Mouse (Mus musculus) stomach, postnatal 0 days (tissue): Measurements from ENCODE around the gene Rbms3. TPM values are rescaled to one million over a fixed set of nuclear protein-coding genes. Genes with fewer than 3 reads are reported as not detected.

ENCODE experiments used
- ATAC-seq: fragments of 200-750 bp; cut with Nextera tagmentation; 2 replicates; pipeline ENCODE4 v1.8.0; 2017; ENCODE audit not compliant: low FRiP score, low TSS enrichment
- DNase-seq: peaks from one replicate; pipeline ENCODE4 v3.0.0-alpha.2; 2016; ENCODE audit warnings: low spot score
- H3K27ac ChIP-seq: fragments of 300-500 bp; sonication (generic); replicated peaks from 2 replicates; pipeline ENCODE4 v1.5.1; 2014; ENCODE audit warnings: mild to moderate bottlenecking, control low read depth
- H3K27me3 ChIP-seq: fragments of 300-500 bp; sonication (generic); 2 replicates; pipeline ENCODE4 v1.6.1; 2014; ENCODE audit warnings: low read length; ENCODE audit not compliant: control insufficient read depth, insufficient read depth
- H3K36me3 ChIP-seq: fragments of 300-500 bp; sonication (generic); 2 replicates; pipeline ENCODE4 v1.6.1; 2014; ENCODE audit warnings: low read length, mixed read lengths; ENCODE audit not compliant: control insufficient read depth, insufficient read depth
- H3K4me1 ChIP-seq: fragments of 300-500 bp; sonication (generic); replicated peaks from 2 replicates; pipeline ENCODE4 v1.6.1; 2014; ENCODE audit warnings: antibody characterized with exemption; ENCODE audit not compliant: control insufficient read depth, insufficient read depth
- H3K4me2 ChIP-seq: fragments of 300-500 bp; sonication (generic); replicated peaks from 2 replicates; pipeline ENCODE4 v1.6.1; 2014; ENCODE audit warnings: low read depth, mild to moderate bottlenecking, control low read depth, moderate library complexity
- H3K4me3 ChIP-seq: fragments of 300-500 bp; sonication (generic); 2 replicates; pipeline ENCODE4 v1.5.1; 2014; ENCODE audit warnings: low read depth, low read length, control low read depth
- H3K9ac ChIP-seq: fragments of 300-500 bp; sonication (generic); 2 replicates; pipeline ENCODE4 v1.6.1; 2014; ENCODE audit warnings: mild to moderate bottlenecking, low read length, control low read depth, mixed read lengths
- H3K9me3 ChIP-seq: fragments of 300-500 bp; sonication (generic); 2 replicates; pipeline ENCODE4 v1.6.1; 2016; ENCODE audit warnings: low read length; ENCODE audit not compliant: control insufficient read depth
- CTCF ChIP-seq: IDR thresholded peaks from 2 replicates; pipeline ENCODE4 v1.5.1; 2016; ENCODE audit warnings: antibody characterized with exemption, low read depth, mild to moderate bottlenecking, moderate library complexity
- EP300 ChIP-seq: optimal IDR thresholded peaks from 2 replicates; pipeline ENCODE3; 2016; ENCODE audit warnings: antibody characterized with exemption
- WGBS: fragments of 180-500 bp; shearing (Covaris S2); extraction: QIAGEN DNeasy Blood & Tissue Kit; methylation state at CpG from one replicate; pipeline ENCODE4 v1.1.7; 2014; 5-methylcytosine and 5-hydroxymethylcytosine counted together
- polyA plus RNA-seq: library from polyadenylated mRNA; unstranded; fragments of >200 nt; fragmentation: Nextera tagmentation; extraction: Ambion mirVana; gene quantifications from 2 replicates; pipeline ENCODE4 v1.2.1, GENCODE M21; 2015

Gene Rbms3
- polyA plus RNA-seq, 1 experiment from 2014 or later = 20.9 TPM

DNA sequence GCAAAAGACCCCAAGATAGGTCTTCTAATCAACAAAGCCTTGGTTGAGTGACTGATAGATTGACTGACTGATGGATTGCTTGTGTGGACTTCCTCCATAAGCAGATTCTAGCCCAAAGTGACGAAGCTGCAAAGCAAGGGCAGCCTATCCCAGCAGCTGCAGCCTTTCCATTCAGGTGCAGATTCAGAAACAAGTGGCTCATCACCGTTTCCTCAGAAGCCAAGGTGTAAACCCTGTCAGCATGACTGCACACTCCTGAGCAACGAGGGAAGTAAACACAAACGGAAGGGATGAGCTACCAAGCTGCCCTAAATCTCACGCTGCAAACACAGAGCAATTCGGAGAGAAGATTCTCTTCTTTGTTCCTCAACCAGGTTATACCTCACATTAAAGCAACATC is 639.4 kb downstream of the Rbms3 start:
- Histone ChIP-seq H3K4me2 (no peak overlapping the region), H3K4me3 (no peak overlapping the region), H3K36me3 (no peaks in the 10 kb centered on the region), H3K9ac (no peak overlapping the region), H3K9me3 (no peaks in the 10 kb centered on the region), H3K27me3 (no peaks in the 10 kb centered on the region), H3K4me1 (no peaks in the 10 kb centered on the region), H3K27ac (no peak overlapping the region)
- TF ChIP-seq CTCF (no peak), EP300 (no peak)
- ATAC-seq (no peak), DNase-seq (no peak)
- WGBS = 78% methylated on average over 6 of the region's 6 CpGs

DNA sequence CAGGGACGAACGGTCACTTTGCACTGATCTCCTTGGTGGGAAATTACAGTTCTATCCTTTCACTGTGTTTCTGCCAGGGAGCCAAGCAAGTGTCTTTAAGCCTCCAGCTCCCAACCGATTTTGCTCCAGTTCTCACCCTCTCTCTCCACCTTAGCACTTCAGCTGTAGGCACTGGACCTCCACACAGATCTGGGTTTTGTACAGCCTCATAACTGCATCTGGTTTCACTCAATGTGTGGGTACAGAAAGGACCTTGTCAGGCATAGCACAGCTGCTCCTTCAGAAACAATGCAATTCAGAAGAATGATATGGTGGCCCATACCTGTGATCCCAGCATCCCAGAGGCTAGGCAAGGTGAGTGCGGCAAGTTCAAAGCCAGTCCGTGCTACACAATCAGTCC is 648.9 kb downstream of the Rbms3 start:
- Histone ChIP-seq H3K9ac (no peak overlapping the region), H3K4me3 (no peak overlapping the region), H3K4me1 (no peaks in the 10 kb centered on the region), H3K9me3 (no peaks in the 10 kb centered on the region), H3K27me3 (no peaks in the 10 kb centered on the region), H3K4me2 (no peak overlapping the region), H3K36me3 (no peaks in the 10 kb centered on the region), H3K27ac (no peak overlapping the region)
- TF ChIP-seq CTCF (no peak), EP300 (no peak)
- no peak for DNase-seq
- WGBS = 54% methylated on average over 5 of the region's 5 CpGs
- ATAC-seq = no peak

DNA sequence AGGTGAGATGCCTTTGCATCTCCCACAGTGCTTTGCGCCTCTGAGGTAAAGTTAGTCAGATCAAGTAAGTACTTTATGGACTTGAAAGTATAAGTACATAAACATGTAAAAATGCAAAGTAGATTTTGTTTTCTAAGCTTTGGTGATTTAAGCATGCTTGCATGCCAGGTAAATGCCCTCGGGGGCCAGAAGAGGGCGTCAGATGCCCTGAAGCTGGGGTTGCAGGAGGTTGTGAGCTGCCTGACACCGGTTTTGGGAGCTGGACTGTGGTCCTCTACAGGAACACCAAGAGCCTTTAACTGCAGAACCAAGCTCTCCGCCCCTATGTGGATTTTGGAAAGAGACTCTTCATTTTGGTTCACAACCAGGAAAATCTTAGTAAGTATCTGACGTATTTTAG is 652.3 kb downstream of the Rbms3 start:
- H3K4me3 ChIP-seq = no peak overlapping the region
- H3K9me3 ChIP-seq = no peaks in the 10 kb centered on the region
- no peaks in the 10 kb centered on the region for H3K36me3 ChIP-seq
- no peaks in the 10 kb centered on the region for H3K4me1 ChIP-seq
- ATAC-seq = no peak
- no peak overlapping the region for H3K27ac ChIP-seq
- no peak for DNase-seq
- no peak overlapping the region for H3K4me2 ChIP-seq
- H3K27me3 ChIP-seq = no peaks in the 10 kb centered on the region
- TF ChIP-seq CTCF (peak; percentile 31; the same call in 1 of the 2 replicates), EP300 (no peak)
- H3K9ac ChIP-seq = no peak overlapping the region
- WGBS = 83% methylated on average over 6 of the region's 6 CpGs

DNA sequence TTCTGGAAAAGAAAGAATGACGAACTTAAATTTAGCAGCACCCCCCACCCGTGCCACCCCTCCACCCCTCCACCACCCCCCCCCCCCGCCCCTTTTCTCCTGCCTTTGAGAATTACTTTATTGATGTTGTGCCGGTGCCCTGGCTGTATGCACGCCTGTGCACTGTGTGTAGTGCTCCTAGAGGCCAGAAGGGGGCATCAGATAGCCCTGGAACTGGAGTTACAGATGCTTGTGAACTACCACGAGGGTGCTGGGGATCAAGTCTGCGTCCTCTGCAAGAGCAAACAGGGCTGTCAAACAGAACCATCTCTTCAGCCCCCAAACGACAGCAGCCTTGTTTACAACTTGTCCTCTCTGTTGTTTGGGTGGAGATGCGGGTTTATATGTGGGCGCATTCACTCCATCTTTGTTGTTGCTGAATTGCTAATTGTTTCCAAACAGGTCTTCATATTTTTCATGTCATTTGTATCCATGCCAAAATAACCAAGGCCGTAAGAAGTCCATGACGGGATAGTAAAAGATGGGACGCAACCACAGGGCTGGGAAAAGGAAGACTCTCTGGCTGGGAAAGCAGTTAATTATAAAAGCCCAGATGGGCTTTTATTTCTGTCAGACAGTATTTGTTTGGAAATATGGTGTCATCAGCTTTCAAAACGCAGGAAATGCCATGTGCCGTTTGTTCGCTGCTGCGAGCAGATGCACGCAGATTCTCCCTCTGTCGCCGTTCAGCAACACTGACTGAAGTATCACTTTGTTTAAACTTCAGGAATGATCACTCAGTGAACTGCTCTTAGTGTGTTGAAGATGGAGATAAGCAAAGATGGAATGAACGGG is 652.9 kb downstream of the Rbms3 start:
- Histone ChIP-seq H3K9me3 (no peaks in the 10 kb centered on the region), H3K4me3 (no peak overlapping the region), H3K4me1 (no peaks in the 10 kb centered on the region), H3K9ac (no peak overlapping the region), H3K27me3 (no peaks in the 10 kb centered on the region), H3K36me3 (no peaks in the 10 kb centered on the region), H3K27ac (no peak overlapping the region), H3K4me2 (no peak overlapping the region)
- 73% methylated on average over 20 of the region's 21 CpGs for WGBS
- ATAC-seq = no peak
- DNase-seq = no peak
- peak; percentile 37 for TF ChIP-seq CTCF
- no peak for TF ChIP-seq EP300

DNA sequence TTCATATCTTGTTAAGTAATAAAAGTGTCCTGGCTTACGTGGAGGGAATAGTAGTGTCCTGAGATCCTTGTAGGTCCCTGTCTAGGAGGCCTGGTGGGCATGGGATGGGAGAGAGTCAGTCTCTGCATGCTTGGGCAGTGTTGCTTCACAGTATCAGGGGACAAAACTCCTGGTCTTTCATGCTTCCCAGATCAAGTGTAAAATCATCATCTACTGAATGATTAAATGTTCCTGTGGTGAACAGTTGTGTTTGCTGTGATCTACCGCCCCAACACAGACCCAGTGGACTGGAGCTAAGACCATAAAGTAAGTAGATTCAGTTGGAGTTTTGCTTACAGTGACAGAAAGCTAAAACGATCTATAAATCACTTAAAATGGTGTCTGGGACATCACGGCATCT is 654.4 kb downstream of the Rbms3 start:
- DNase-seq = no peak

DNA sequence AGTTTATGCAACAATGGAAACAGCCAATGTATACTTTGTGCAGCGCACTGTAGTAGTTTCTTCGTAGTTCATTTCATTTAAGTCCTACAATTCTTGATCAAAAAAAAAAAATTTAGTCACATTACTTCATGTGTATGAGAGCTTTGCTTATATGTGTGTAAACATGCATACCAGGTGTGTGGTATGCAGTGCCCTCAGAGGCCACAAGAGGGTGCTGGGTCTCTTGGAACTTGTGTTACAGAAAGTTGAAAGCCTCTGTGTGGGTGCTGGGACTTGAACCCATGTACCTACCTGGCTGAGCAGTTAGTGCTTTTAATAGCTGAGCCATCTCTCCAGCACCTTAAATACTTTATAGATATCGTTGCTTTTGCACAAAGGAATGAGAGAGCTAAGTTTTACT is 655.6 kb downstream of the Rbms3 start:
- no peak overlapping the region for H3K27ac ChIP-seq
- TF ChIP-seq CTCF = peak; percentile 56
- no peak for TF ChIP-seq EP300
- H3K9me3 ChIP-seq = no peaks in the 10 kb centered on the region
- no peaks in the 10 kb centered on the region for H3K36me3 ChIP-seq
- no peak for ATAC-seq
- no peaks in the 10 kb centered on the region for H3K4me1 ChIP-seq
- no peak overlapping the region for H3K4me2 ChIP-seq
- no peak for DNase-seq
- 93% methylated on average over 3 of the region's 3 CpGs for WGBS
- H3K4me3 ChIP-seq = no peak overlapping the region
- H3K9ac ChIP-seq = no peak overlapping the region
- no peaks in the 10 kb centered on the region for H3K27me3 ChIP-seq

More for the DNA sequence above, 654.4 kb downstream of the Rbms3 start:
- Histone ChIP-seq H3K4me2 (no peak overlapping the region), H3K9ac (no peak overlapping the region), H3K4me3 (no peak overlapping the region), H3K9me3 (no peaks in the 10 kb centered on the region), H3K27me3 (no peaks in the 10 kb centered on the region), H3K4me1 (no peaks in the 10 kb centered on the region), H3K27ac (no peak overlapping the region), H3K36me3 (no peaks in the 10 kb centered on the region)
- 90% methylated on average over 4 of the region's 4 CpGs for WGBS
- no peak for ATAC-seq
- TF ChIP-seq CTCF (no peak), EP300 (no peak)
